In genomic region chr4:95636937-95637749, GRCm38 (mm10) we compare ENCODE assay signal across 8 mouse cellular contexts.
A peak's percentile ranks its signal among the peaks of the same experiment; 100 is the strongest.
DNase-seq lines count a peak whose midpoint lies in the region; ATAC-seq lines count a peak whose summit lies in the region.

No protein-coding gene starts in this region.

- peaks cover 17% of the 10 kb centered on the region for H3K4me1 ChIP-seq in forebrain, embryonic 15.5 days
- no peaks in the 10 kb centered on the region for H3K4me1 ChIP-seq in forebrain, embryonic 11.5 days (replicated peaks; ENCODE audit: control insufficient read depth, insufficient read depth, low read length)
- H3K4me1 ChIP-seq in embryonic facial prominence, embryonic 12.5 days = peaks cover 16% of the 10 kb centered on the region
- H3K4me1 ChIP-seq in heart, embryonic 15.5 days (replicated peaks) = peaks cover 19% of the 10 kb centered on the region

- H3K27ac ChIP-seq in forebrain, embryonic 15.5 days (replicated peaks) = peak overlapping the region; percentile 57
- no peak overlapping the region for H3K27ac ChIP-seq in forebrain, embryonic 11.5 days (ENCODE audit: low read depth, low read length)
- H3K27ac ChIP-seq in embryonic facial prominence, embryonic 12.5 days = peak overlapping the region; percentile 77
- H3K27ac ChIP-seq in heart, embryonic 15.5 days = peak overlapping the region; percentile 81

- no peak overlapping the region for H3K4me3 ChIP-seq in forebrain, embryonic 15.5 days
- no peak overlapping the region for H3K4me3 ChIP-seq in forebrain, embryonic 11.5 days (ENCODE audit: low read depth, low read length)
- H3K4me3 ChIP-seq in embryonic facial prominence, embryonic 12.5 days = no peak overlapping the region
- no peak overlapping the region for H3K4me3 ChIP-seq in heart, embryonic 15.5 days

- peak; percentile 80 for ATAC-seq in forebrain, embryonic 15.5 days (replicated peaks)
- ATAC-seq in forebrain, embryonic 11.5 days (replicated peaks; ENCODE audit: low FRiP score) = no peak; the same call in 1 of the 2 replicates
- 0 out of 2 replicates have a peak, but pooled peaks have one; percentile 69 for ATAC-seq in embryonic facial prominence, embryonic 12.5 days (ENCODE audit: insufficient number of reproducible peaks, insufficient read depth, low FRiP score, low TSS enrichment)
- peak; percentile 80 for ATAC-seq in heart, embryonic 15.5 days (replicated peaks; ENCODE audit: insufficient number of reproducible peaks, insufficient read depth, low FRiP score, low read depth)

- no peaks in the 10 kb centered on the region for H3K36me3 ChIP-seq in forebrain, embryonic 15.5 days
- no peaks in the 10 kb centered on the region for H3K36me3 ChIP-seq in forebrain, embryonic 11.5 days (ENCODE audit: control insufficient read depth, insufficient read depth, low read length)
- H3K36me3 ChIP-seq in embryonic facial prominence, embryonic 12.5 days = no peaks in the 10 kb centered on the region
- H3K36me3 ChIP-seq in heart, embryonic 15.5 days = no peaks in the 10 kb centered on the region

- H3K27me3 ChIP-seq in forebrain, embryonic 15.5 days = no peaks in the 10 kb centered on the region
- no peaks in the 10 kb centered on the region for H3K27me3 ChIP-seq in forebrain, embryonic 11.5 days (ENCODE audit: control insufficient read depth, insufficient read depth, low read length)
- H3K27me3 ChIP-seq in embryonic facial prominence, embryonic 12.5 days = no peaks in the 10 kb centered on the region
- no peaks in the 10 kb centered on the region for H3K27me3 ChIP-seq in heart, embryonic 15.5 days

- no peak overlapping the region for H3K4me2 ChIP-seq in forebrain, embryonic 15.5 days (replicated peaks)
- no peak overlapping the region for H3K4me2 ChIP-seq in forebrain, embryonic 11.5 days (ENCODE audit: low read depth, low read length, severe bottlenecking)
- no peak overlapping the region for H3K4me2 ChIP-seq in embryonic facial prominence, embryonic 12.5 days (replicated peaks)
- 0 out of 2 replicates have a peak overlapping the region, but pooled peaks have one; percentile 21 for H3K4me2 ChIP-seq in heart, embryonic 15.5 days

- no peak overlapping the region for H3K9ac ChIP-seq in forebrain, embryonic 15.5 days (replicated peaks)
- H3K9ac ChIP-seq in forebrain, embryonic 11.5 days (ENCODE audit: low read length) = no peak overlapping the region
- H3K9ac ChIP-seq in embryonic facial prominence, embryonic 12.5 days = no peak overlapping the region
- 0 out of 2 replicates have a peak overlapping the region, but pooled peaks have one; percentile 14 for H3K9ac ChIP-seq in heart, embryonic 15.5 days

- 18% methylated on average over 7 of the region's 7 CpGs for WGBS in forebrain, embryonic 15.5 days
- 43% methylated on average over 7 of the region's 7 CpGs for WGBS in forebrain, embryonic 11.5 days
- WGBS in embryonic facial prominence, embryonic 12.5 days = 18% methylated on average over 7 of the region's 7 CpGs
- 37% methylated on average over 7 of the region's 7 CpGs for WGBS in heart, embryonic 15.5 days

- no peak for DNase-seq in forebrain, embryonic 11.5 days (ENCODE audit: low spot score)
- peak; percentile 30 to 43 for DNase-seq in kidney, postnatal 25 days
- DNase-seq in lung, postnatal 10 days = peak; percentile 85
- DNase-seq in skeletal muscle tissue, adult 2 months (ENCODE audit: low read depth, low spot score) = peak; percentile 86
- DNase-seq in natural killer cell, adult 2 months (ENCODE audit: low spot score in 2 of 2) = no peak

- no peaks in the 10 kb centered on the region for H3K9me3 ChIP-seq in forebrain, embryonic 15.5 days
- no peaks in the 10 kb centered on the region for H3K9me3 ChIP-seq in forebrain, embryonic 11.5 days (ENCODE audit: control insufficient read depth, low read length)
- H3K9me3 ChIP-seq in embryonic facial prominence, embryonic 12.5 days = no peaks in the 10 kb centered on the region
- no peaks in the 10 kb centered on the region for H3K9me3 ChIP-seq in heart, embryonic 15.5 days (replicated peaks)

Comparison
In these comparisons a context has a peak if more than half of its experiments do, and no peak if none do; other contexts are left out.
1. DNase-seq: peak in kidney, postnatal 25 days (2 of 2), lung, postnatal 10 days (single experiment) and skeletal muscle tissue, adult 2 months (single experiment); none in forebrain, embryonic 11.5 days (single experiment) and natural killer cell, adult 2 months (0 of 2).